Mouse (Mus musculus) heart, embryonic 14.5 days (tissue): ENCODE results near the gene Prr11. TPM values are rescaled to one million over a fixed set of nuclear protein-coding genes. Genes with fewer than 3 reads are reported as not detected.
A peak's percentile ranks its signal among the peaks of the same experiment; 100 is the strongest.
"Not testable (repeated sequence)": the region's sequence is repeated elsewhere in the genome, so short reads cannot be mapped to it uniquely, and the experiment has no call there.

Experiments used
- ATAC-seq: fragments of 200-750 bp; cut with Nextera tagmentation; 2 replicates; pipeline ENCODE4 v1.8.0; 2017; ENCODE audit warnings: low read depth, moderate TSS enrichment; ENCODE audit not compliant: insufficient number of reproducible peaks, insufficient read depth, low FRiP score
- H3K27ac ChIP-seq, 2 experiments: fragments of 200-500 bp in 1 of 2; fragments of 300-500 bp in 1 of 2; sonication (generic) in 1 of 2; replicated peaks in 1 of 2; 2 replicates each; pipeline ENCODE4 v1.5.1; 2012 to 2014; ENCODE audit warnings: low read depth in 2 of 2, low read length in 2 of 2, control low read depth in 1 of 2, mild to moderate bottlenecking in 1 of 2, mixed read lengths in 1 of 2; ENCODE audit not compliant: control insufficient read depth in 1 of 2, insufficient read depth in 1 of 2
- H3K27me3 ChIP-seq: fragments of 300-500 bp; sonication (generic); 2 replicates; pipeline ENCODE4 v1.6.1; 2014; ENCODE audit warnings: mild to moderate bottlenecking, low read length, control low read depth; ENCODE audit not compliant: control insufficient read depth, insufficient read depth
- H3K36me3 ChIP-seq: fragments of 300-500 bp; sonication (generic); 2 replicates; pipeline ENCODE4 v1.6.1; 2014; ENCODE audit warnings: mild to moderate bottlenecking, control low read depth, low read length, mixed read lengths; ENCODE audit not compliant: control insufficient read depth, insufficient read depth
- H3K4me1 ChIP-seq, 2 experiments: fragments of 200-500 bp in 1 of 2; fragments of 300-500 bp in 1 of 2; sonication (generic) in 1 of 2; 2 replicates each; pipeline ENCODE4 v1.6.1; 2012 to 2014; ENCODE audit warnings: low read length in 2 of 2, control low read depth in 1 of 2, mixed read lengths in 1 of 2; ENCODE audit not compliant: control insufficient read depth in 2 of 2, insufficient read depth in 2 of 2
- H3K4me2 ChIP-seq: fragments of 300-500 bp; sonication (generic); 2 replicates; pipeline ENCODE4 v1.6.1; 2014; ENCODE audit warnings: mild to moderate bottlenecking, low read length
- H3K4me3 ChIP-seq, 2 experiments: fragments of 200-500 bp in 1 of 2; fragments of 300-500 bp in 1 of 2; sonication (generic) in 1 of 2; 2 replicates each; pipeline ENCODE4 v1.5.1; 2012 to 2014; ENCODE audit warnings: low read length in 2 of 2, mild to moderate bottlenecking in 2 of 2, control low read depth in 1 of 2, low read depth in 1 of 2, moderate library complexity in 1 of 2; ENCODE audit not compliant: control insufficient read depth in 1 of 2, insufficient read depth in 1 of 2
- H3K9ac ChIP-seq: fragments of 300-500 bp; sonication (generic); 2 replicates; pipeline ENCODE4 v1.6.1; 2014; ENCODE audit warnings: mild to moderate bottlenecking, low read length
- H3K9me3 ChIP-seq: fragments of 300-500 bp; sonication (generic); 2 replicates; pipeline ENCODE4 v1.6.1; 2016; ENCODE audit warnings: low read length, control low read depth; ENCODE audit not compliant: control insufficient read depth
- WGBS: fragments of 180-500 bp; shearing (Covaris S2); extraction: QIAGEN DNeasy Blood & Tissue Kit; methylation state at CpG from one replicate; pipeline ENCODE4 v1.1.7; 2014; 5-methylcytosine and 5-hydroxymethylcytosine counted together
- polyA plus RNA-seq: library from polyadenylated mRNA; unstranded; fragments of >200 nt; fragmentation: Nextera tagmentation; extraction: Ambion mirVana; gene quantifications from 2 replicates; pipeline ENCODE4 v1.2.1, GENCODE M21; 2014

Gene Prr11
- polyA plus RNA-seq, 1 experiment from 2014 or later, result 8.0 TPM

- 80% methylated on average over 1 of the region's 1 CpGs for WGBS
- H3K9ac ChIP-seq, result no peak overlapping the region
- ATAC-seq, result no peak
- no peaks in the 10 kb centered on the region for H3K27me3 ChIP-seq
- peaks cover 64% of the 10 kb centered on the region for H3K36me3 ChIP-seq
- H3K4me2 ChIP-seq, result no peak overlapping the region
- H3K4me1 ChIP-seq, result peaks cover 10 to 19% of the 10 kb centered on the region in 2 experiments
- H3K27ac ChIP-seq, result no peak overlapping the region
- no peak overlapping the region for H3K4me3 ChIP-seq
- H3K9me3 ChIP-seq, result no peaks in the 10 kb centered on the region
Observed at GRCm38 (mm10) chr11:87083712-87084111, 24.8 kb downstream of the Prr11 start.

GRCm38 (mm10) chr11:87073866-87074440, 34.6 kb downstream of the Prr11 start, which contains the start of gene Gdpd1:
Gdpd1 (minus strand) TSS chr11:87074062.
- WGBS, result 1% methylated on average over 43 of the region's 43 CpGs
- peak; percentile 90 for ATAC-seq
- H3K4me1 ChIP-seq, result peaks cover 0 to 2% of the 10 kb centered on the region in 2 experiments; a peak in 2 of 4 replicates
- H3K4me2 ChIP-seq, result peak within 1 kb of the TSS; percentile 96
- H3K27me3 ChIP-seq, result no peaks in the 10 kb centered on the region
- peak within 1 kb of the TSS; percentile 91 for H3K9ac ChIP-seq
- H3K9me3 ChIP-seq, result no peaks in the 10 kb centered on the region
- H3K36me3 ChIP-seq, result peaks cover 29% of the 10 kb centered on the region
- H3K27ac ChIP-seq, result peak within 1 kb of the TSS; percentile 81 to 86
- peak within 1 kb of the TSS; percentile 68 to 72 for H3K4me3 ChIP-seq

- Histone ChIP-seq H3K4me2 (peak overlapping the region; percentile 96), H3K27me3 (no peaks in the 10 kb centered on the region), H3K36me3 (peaks cover 25% of the 10 kb centered on the region), H3K4me3 (peak overlapping the region; percentile 68 to 72), H3K4me1 (peaks cover 0 to 2% of the 10 kb centered on the region in 2 experiments; a peak in 2 of 4 replicates), H3K27ac (peak overlapping the region; percentile 81 to 86), H3K9ac (peak overlapping the region; percentile 91), H3K9me3 (no peaks in the 10 kb centered on the region)
- WGBS, result 1% methylated on average over 24 of the region's 24 CpGs
- peak; percentile 69 for ATAC-seq
Observed at GRCm38 (mm10) chr11:87073343-87073865, 35.1 kb downstream of the Prr11 start.

- Histone ChIP-seq H3K27me3 (no peaks in the 10 kb centered on the region), H3K36me3 (peaks cover 34% of the 10 kb centered on the region), H3K4me2 (no peak overlapping the region), H3K27ac (no peak overlapping the region), H3K9me3 (no peaks in the 10 kb centered on the region), H3K9ac (no peak overlapping the region), H3K4me3 (no peak overlapping the region), H3K4me1 (no peaks in the 10 kb centered on the region)
- 72% methylated on average over 3 of the region's 3 CpGs for WGBS
- no peak for ATAC-seq
Observed at GRCm38 (mm10) chr11:87062087-87062486, 46.4 kb downstream of the Prr11 start.

GRCm38 (mm10) chr11:87060410-87060809, 48.1 kb downstream of the Prr11 start:
- ATAC-seq, result no peak

GRCm38 (mm10) chr11:87056286-87056685, 52.2 kb downstream of the Prr11 start:
- no peak overlapping the region for H3K27ac ChIP-seq
- H3K9me3 ChIP-seq, result no peaks in the 10 kb centered on the region
- no peaks in the 10 kb centered on the region for H3K4me1 ChIP-seq
- H3K4me2 ChIP-seq, result no peak overlapping the region
- H3K4me3 ChIP-seq, result no peak overlapping the region
- no peaks in the 10 kb centered on the region for H3K27me3 ChIP-seq
- no peak for ATAC-seq
- no peak overlapping the region for H3K9ac ChIP-seq
- WGBS, result 84% methylated on average over 6 of the region's 6 CpGs
- H3K36me3 ChIP-seq, result peaks cover 63% of the 10 kb centered on the region

More at GRCm38 (mm10) chr11:87060410-87060809, 48.1 kb downstream of the Prr11 start:
- H3K4me1 ChIP-seq, result no peaks in the 10 kb centered on the region
- no peak overlapping the region for H3K4me2 ChIP-seq
- peaks cover 47% of the 10 kb centered on the region for H3K36me3 ChIP-seq
- H3K9me3 ChIP-seq, result no peaks in the 10 kb centered on the region
- no peak overlapping the region for H3K4me3 ChIP-seq
- H3K27ac ChIP-seq, result no peak overlapping the region
- no peaks in the 10 kb centered on the region for H3K27me3 ChIP-seq
- 95% methylated on average over 2 of the region's 2 CpGs for WGBS
- H3K9ac ChIP-seq, result no peak overlapping the region

GRCm38 (mm10) chr11:87048900-87049299, 59.6 kb downstream of the Prr11 start:
- not testable (repeated sequence) for H3K4me2 ChIP-seq, H3K27me3 ChIP-seq, H3K9ac ChIP-seq, H3K27ac ChIP-seq, ATAC-seq, H3K9me3 ChIP-seq, H3K4me1 ChIP-seq, H3K4me3 ChIP-seq
- peaks cover 49% of the 10 kb centered on the region for H3K36me3 ChIP-seq
- whole genome bisulfite sequencing, result 91% methylated on average over 7 of the region's 7 CpGs
